8 mouse cellular contexts compared by ENCODE assay signal in genomic region chr10:127338930-127339682, GRCm38 (mm10). TPM values are rescaled to one million over a fixed set of nuclear protein-coding genes. Genes with fewer than 3 reads are reported as not detected.
DNase-seq lines count a peak whose midpoint lies in the region; ATAC-seq and TF ChIP-seq lines count a peak whose summit lies in the region.

No protein-coding gene starts in this region.

- peaks cover 70% of the 10 kb centered on the region for H3K4me1 ChIP-seq in E14TG2a.4 (replicated peaks; ENCODE audit: low read depth, low read length)
- H3K4me1 ChIP-seq in forebrain, embryonic 11.5 days (replicated peaks; ENCODE audit: control insufficient read depth, insufficient read depth, low read length): peaks cover 8% of the 10 kb centered on the region; the same call in 1 of the 2 replicates
- H3K4me1 ChIP-seq in heart, embryonic 16.5 days (ENCODE audit: control insufficient read depth, insufficient read depth, low read length): peaks cover 26% of the 10 kb centered on the region
- H3K4me1 ChIP-seq in liver, embryonic 16.5 days (ENCODE audit: control insufficient read depth, low read depth, low read length): peaks cover 23% of the 10 kb centered on the region
- H3K4me1 ChIP-seq in neural tube, embryonic 13.5 days (replicated peaks): peaks cover 37% of the 10 kb centered on the region
- peaks cover 19% of the 10 kb centered on the region for H3K4me1 ChIP-seq in testis, adult 2 months (ENCODE audit: control insufficient read depth, insufficient read depth, low read length)

- H3K27me3 ChIP-seq in E14TG2a.4 (ENCODE audit: insufficient read depth, low read length): no peaks in the 10 kb centered on the region
- peaks cover 3% of the 10 kb centered on the region; the same call in 1 of the 2 replicates for H3K27me3 ChIP-seq in forebrain, embryonic 11.5 days (ENCODE audit: control insufficient read depth, insufficient read depth, low read length)
- peaks cover 22% of the 10 kb centered on the region for H3K27me3 ChIP-seq in heart, embryonic 16.5 days (ENCODE audit: control insufficient read depth, insufficient read depth, low read length)
- H3K27me3 ChIP-seq in liver, embryonic 16.5 days (ENCODE audit: control insufficient read depth, insufficient read depth, low read depth, low read length): peaks cover 53% of the 10 kb centered on the region
- H3K27me3 ChIP-seq in neural tube, embryonic 13.5 days: peaks cover 37% of the 10 kb centered on the region
- no peaks in the 10 kb centered on the region for H3K27me3 ChIP-seq in testis, adult 2 months (ENCODE audit: control insufficient read depth, insufficient read depth, low read length)

- TF ChIP-seq CTCF in E14TG2a.4 (conservative IDR thresholded peaks at IDR 0.05; ENCODE audit: low read length): peak; percentile 89
- TF ChIP-seq CTCF in testis, adult 2 months (IDR thresholded peaks at IDR 0.05; ENCODE audit: control insufficient read depth, insufficient read depth, insufficient replicate concordance, low read depth, low read length): peak; percentile 83; the same call in 1 of the 2 replicates

- H3K27ac ChIP-seq in forebrain, embryonic 11.5 days (ENCODE audit: low read depth, low read length): peak overlapping the region; percentile 72
- no peak overlapping the region for H3K27ac ChIP-seq in heart, embryonic 16.5 days (ENCODE audit: low read length)
- H3K27ac ChIP-seq in liver, embryonic 16.5 days (ENCODE audit: low read length): no peak overlapping the region
- peak overlapping the region; percentile 59 for H3K27ac ChIP-seq in neural tube, embryonic 13.5 days (replicated peaks)
- H3K27ac ChIP-seq in testis, adult 2 months (ENCODE audit: control insufficient read depth, insufficient read depth, low read depth, low read length): peak overlapping the region; percentile 52; the same call in 1 of the 2 replicates

- peak overlapping the region; percentile 88 for H3K4me3 ChIP-seq in E14TG2a.4 (replicated peaks; ENCODE audit: low read length)
- peak overlapping the region; percentile 34 for H3K4me3 ChIP-seq in forebrain, embryonic 11.5 days (ENCODE audit: low read depth, low read length)
- peak overlapping the region; percentile 59 for H3K4me3 ChIP-seq in heart, embryonic 16.5 days (ENCODE audit: low read length)
- H3K4me3 ChIP-seq in liver, embryonic 16.5 days (ENCODE audit: low read depth, low read length): peak overlapping the region; percentile 45
- peak overlapping the region; percentile 36 for H3K4me3 ChIP-seq in neural tube, embryonic 13.5 days
- H3K4me3 ChIP-seq in testis, adult 2 months (ENCODE audit: control insufficient read depth, low read depth, low read length): peak overlapping the region; percentile 50

- DNase-seq in c-Kit-positive CD71-positive TER-119-negative erythroid progenitor cells, embryonic 14.5 days (ENCODE audit: low read depth): peak; percentile 87
- peak; percentile 91 for DNase-seq in forebrain, embryonic 11.5 days (ENCODE audit: low spot score)
- peak; percentile 91 for DNase-seq in kidney, postnatal 36 days

- H3K36me3 ChIP-seq in E14TG2a.4 (ENCODE audit: insufficient read depth, low read length): peaks cover 42% of the 10 kb centered on the region
- H3K36me3 ChIP-seq in forebrain, embryonic 11.5 days (ENCODE audit: control insufficient read depth, insufficient read depth, low read length): no peaks in the 10 kb centered on the region
- no peaks in the 10 kb centered on the region for H3K36me3 ChIP-seq in heart, embryonic 16.5 days (ENCODE audit: control insufficient read depth, insufficient read depth)
- no peaks in the 10 kb centered on the region for H3K36me3 ChIP-seq in liver, embryonic 16.5 days (ENCODE audit: control insufficient read depth, insufficient read depth)
- no peaks in the 10 kb centered on the region for H3K36me3 ChIP-seq in neural tube, embryonic 13.5 days
- no peaks in the 10 kb centered on the region for H3K36me3 ChIP-seq in testis, adult 2 months (ENCODE audit: control insufficient read depth, insufficient read depth, low read length)

- H3K9me3 ChIP-seq in E14TG2a.4 (ENCODE audit: low read length): no peaks in the 10 kb centered on the region
- no peaks in the 10 kb centered on the region for H3K9me3 ChIP-seq in forebrain, embryonic 11.5 days (ENCODE audit: control insufficient read depth, low read length)
- H3K9me3 ChIP-seq in heart, embryonic 16.5 days (replicated peaks; ENCODE audit: control insufficient read depth, low read length): no peaks in the 10 kb centered on the region
- H3K9me3 ChIP-seq in liver, embryonic 16.5 days (replicated peaks; ENCODE audit: control insufficient read depth, low read length): no peaks in the 10 kb centered on the region
- no peaks in the 10 kb centered on the region for H3K9me3 ChIP-seq in neural tube, embryonic 13.5 days

- TF ChIP-seq POLR2A in testis, adult 2 months (IDR thresholded peaks at IDR 0.05; ENCODE audit: control insufficient read depth, low read depth, low read length): no peak

- under 1% methylated on average over 31 of the region's 31 CpGs for WGBS in forebrain, embryonic 11.5 days
- WGBS in heart, embryonic 16.5 days: under 1% methylated on average over 28 of the region's 31 CpGs
- under 1% methylated on average over 31 of the region's 31 CpGs for WGBS in liver, embryonic 16.5 days (ENCODE audit: insufficient replicate concordance)
- WGBS in neural tube, embryonic 13.5 days: under 1% methylated on average over 31 of the region's 31 CpGs

- H3K4me2 ChIP-seq in forebrain, embryonic 11.5 days (ENCODE audit: low read depth, low read length, severe bottlenecking): peak overlapping the region; percentile 77
- peak overlapping the region; percentile 98 for H3K4me2 ChIP-seq in heart, embryonic 16.5 days (ENCODE audit: low read depth, low read length)
- H3K4me2 ChIP-seq in liver, embryonic 16.5 days (ENCODE audit: low read depth, low read length): peak overlapping the region; percentile 54
- H3K4me2 ChIP-seq in neural tube, embryonic 13.5 days: peak overlapping the region; percentile 60

- peak; percentile 64 for ATAC-seq in forebrain, embryonic 11.5 days (replicated peaks; ENCODE audit: low FRiP score)
- peak; percentile 82 for ATAC-seq in heart, embryonic 16.5 days (replicated peaks; ENCODE audit: extremely low read depth, insufficient read depth, low FRiP score)
- peak; percentile 68 for ATAC-seq in liver, embryonic 16.5 days (ENCODE audit: low read depth)
- ATAC-seq in neural tube, embryonic 13.5 days (ENCODE audit: low read depth): peak; percentile 73

- peak overlapping the region; percentile 49 for H3K9ac ChIP-seq in forebrain, embryonic 11.5 days (ENCODE audit: low read length)
- peak overlapping the region; percentile 61 for H3K9ac ChIP-seq in heart, embryonic 16.5 days (ENCODE audit: low read length)
- no peak overlapping the region for H3K9ac ChIP-seq in liver, embryonic 16.5 days (ENCODE audit: low read depth, low read length)
- peak overlapping the region; percentile 59 for H3K9ac ChIP-seq in neural tube, embryonic 13.5 days

RNA-seq across cellular contexts. Expression of gene Gli1, which starts 2.7 kb away (rescaled TPM):
- polyA plus RNA-seq in forebrain, embryonic 11.5 days (2014; fragmentation: Nextera tagmentation; extraction: Ambion mirVana): 6.1 and 6.5 TPM in 2 replicates
- polyA plus RNA-seq in heart, embryonic 16.5 days (2015; fragmentation: Nextera tagmentation; extraction: Ambion mirVana): 0.91 and 1.4 TPM in 2 replicates
- 0.15 and 0.21 TPM in 2 replicates for polyA plus RNA-seq in liver, embryonic 16.5 days (2015; fragmentation: Nextera tagmentation; extraction: Ambion mirVana)
- 2.2 and 2.9 TPM in 2 replicates for polyA plus RNA-seq in neural tube, embryonic 13.5 days (2015; fragmentation: Nextera tagmentation; extraction: Ambion mirVana)
- 2.7 and 2.9 TPM in 2 replicates for polyA plus RNA-seq in testis, adult 2 months (2012; rRNA removed)

RNA-seq across cellular contexts. Expression of gene Inhbe, which starts 15.1 kb away (rescaled TPM):
- polyA plus RNA-seq in forebrain, embryonic 11.5 days (2014; fragmentation: Nextera tagmentation; extraction: Ambion mirVana): 0.05 and 0.07 TPM in 2 replicates
- polyA plus RNA-seq in heart, embryonic 16.5 days (2015; fragmentation: Nextera tagmentation; extraction: Ambion mirVana): 0.04 TPM in 1 of 2 replicates, not detected in the other
- polyA plus RNA-seq in liver, embryonic 16.5 days (2015; fragmentation: Nextera tagmentation; extraction: Ambion mirVana): 0.78 and 0.99 TPM in 2 replicates
- not detected in 2 replicates for polyA plus RNA-seq in neural tube, embryonic 13.5 days (2015; fragmentation: Nextera tagmentation; extraction: Ambion mirVana)
- not detected in 2 replicates for polyA plus RNA-seq in testis, adult 2 months (2012; rRNA removed)

RNA-seq across cellular contexts. Expression of gene Arhgap9, which starts 17.3 kb away (rescaled TPM):
- 0.88 and 1.7 TPM in 2 replicates for polyA plus RNA-seq in forebrain, embryonic 11.5 days (2014; fragmentation: Nextera tagmentation; extraction: Ambion mirVana)
- polyA plus RNA-seq in heart, embryonic 16.5 days (2015; fragmentation: Nextera tagmentation; extraction: Ambion mirVana): 7.5 and 15.9 TPM in 2 replicates
- polyA plus RNA-seq in liver, embryonic 16.5 days (2015; fragmentation: Nextera tagmentation; extraction: Ambion mirVana): 12.2 and 13.2 TPM in 2 replicates
- polyA plus RNA-seq in neural tube, embryonic 13.5 days (2015; fragmentation: Nextera tagmentation; extraction: Ambion mirVana): 1.0 and 1.4 TPM in 2 replicates
- polyA plus RNA-seq in testis, adult 2 months (2012; rRNA removed): 0.32 and 0.34 TPM in 2 replicates

RNA-seq across cellular contexts. Expression of gene Mars, which starts 27.5 kb away (rescaled TPM):
- polyA plus RNA-seq in forebrain, embryonic 11.5 days (2014; fragmentation: Nextera tagmentation; extraction: Ambion mirVana): 191 and 195 TPM in 2 replicates
- 80.4 and 81.2 TPM in 2 replicates for polyA plus RNA-seq in heart, embryonic 16.5 days (2015; fragmentation: Nextera tagmentation; extraction: Ambion mirVana)
- 100 and 109 TPM in 2 replicates for polyA plus RNA-seq in liver, embryonic 16.5 days (2015; fragmentation: Nextera tagmentation; extraction: Ambion mirVana)
- polyA plus RNA-seq in neural tube, embryonic 13.5 days (2015; fragmentation: Nextera tagmentation; extraction: Ambion mirVana): 103 and 110 TPM in 2 replicates
- 32.4 and 36.7 TPM in 2 replicates for polyA plus RNA-seq in testis, adult 2 months (2012; rRNA removed)

RNA-seq across cellular contexts. Expression of gene Inhbc, which starts 31.1 kb away (rescaled TPM):
- polyA plus RNA-seq in forebrain, embryonic 11.5 days (2014; fragmentation: Nextera tagmentation; extraction: Ambion mirVana): not detected in 2 replicates
- not detected in 2 replicates for polyA plus RNA-seq in heart, embryonic 16.5 days (2015; fragmentation: Nextera tagmentation; extraction: Ambion mirVana)
- 4.3 and 5.9 TPM in 2 replicates for polyA plus RNA-seq in liver, embryonic 16.5 days (2015; fragmentation: Nextera tagmentation; extraction: Ambion mirVana)
- not detected in 2 replicates for polyA plus RNA-seq in neural tube, embryonic 13.5 days (2015; fragmentation: Nextera tagmentation; extraction: Ambion mirVana)
- 0.05 and 0.08 TPM in 2 replicates for polyA plus RNA-seq in testis, adult 2 months (2012; rRNA removed)

Comparison
In these comparisons a context has a peak if more than half of its experiments do, and no peak if none do; other contexts are left out.
1. H3K4me3 ChIP-seq: peak in every context shown above with its lines; median percentile 88 in E14TG2a.4; 59 in heart, embryonic 16.5 days; 50 in testis, adult 2 months; 45 in liver, embryonic 16.5 days; 36 in neural tube, embryonic 13.5 days; 34 in forebrain, embryonic 11.5 days.
2. H3K27ac ChIP-seq: peak in forebrain, embryonic 11.5 days (single experiment), neural tube, embryonic 13.5 days (single experiment) and testis, adult 2 months (single experiment); none in heart, embryonic 16.5 days (single experiment) and liver, embryonic 16.5 days (single experiment).
3. Peak in every context shown above with its lines, with median percentiles within 50 percentile points of each other: DNase-seq, ATAC-seq and H3K4me2 ChIP-seq.